Mouse (Mus musculus): ENCODE measurements around the gene Megf11. TPM values are rescaled to one million over a fixed set of nuclear protein-coding genes. Genes with fewer than 3 reads are reported as not detected.

Gene Megf11
- total and polyA plus RNA-seq, 3 experiments, result 0.08 to 0.93 TPM; not detected in 1

DNA sequence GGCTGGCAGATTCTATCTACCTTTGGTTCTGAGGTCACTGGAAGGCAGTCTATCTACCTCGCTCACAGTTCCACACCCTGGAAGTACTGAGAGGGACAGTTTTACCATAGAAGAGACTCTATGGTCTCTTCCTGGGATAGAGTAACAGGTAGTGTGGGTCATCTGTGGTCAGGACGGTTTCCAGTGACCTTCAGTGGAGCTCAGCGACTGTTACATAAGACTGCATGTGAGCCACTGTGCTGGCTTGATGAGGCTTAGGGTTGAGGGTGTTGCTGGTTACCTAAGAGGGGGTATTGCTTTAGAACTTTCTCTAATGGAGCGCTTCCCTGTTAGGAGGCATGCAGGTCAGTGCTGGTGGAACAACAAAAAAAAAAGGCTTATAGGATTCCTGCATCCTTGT, 68.8 kb downstream of the Megf11 start:
- H3K9ac ChIP-seq (ENCODE audit: control insufficient read depth, low read depth, low read length, poor library complexity, severe bottlenecking), result no peak overlapping the region
- peaks cover 4 to 5% of the 10 kb centered on the region in 2 experiments; a peak in 3 of 4 replicates for H3K27me3 ChIP-seq (ENCODE audit: control insufficient read depth in 1 of 2, insufficient read depth in 2 of 2, low read length in 2 of 2)
- peaks cover 0 to 2% of the 10 kb centered on the region in 2 experiments; a peak in 1 of 4 replicates for H3K36me3 ChIP-seq (ENCODE audit: control insufficient read depth in 1 of 2, insufficient read depth in 2 of 2, low read length in 2 of 2)
- H3K9me3 ChIP-seq (replicated peaks; ENCODE audit: insufficient read depth, low read length), result no peaks in the 10 kb centered on the region
- H3K4me3 ChIP-seq (ENCODE audit: control insufficient read depth in 1 of 2, insufficient read depth in 1 of 2, low read depth in 2 of 2, low read length in 2 of 2), result no peak overlapping the region
- no peak for TF ChIP-seq ETS1 (IDR thresholded peaks at IDR 0.05; ENCODE audit: low read depth, low read length)
- no peak for TF ChIP-seq USF2 (IDR thresholded peaks at IDR 0.05; ENCODE audit: borderline replicate concordance in 1 of 2, insufficient read depth in 1 of 2, low read depth in 1 of 2, low read length in 2 of 2)
- no peak for TF ChIP-seq ZNF384 (IDR thresholded peaks at IDR 0.05; ENCODE audit: low read depth, low read length)
- no peaks in the 10 kb centered on the region for H3K79me2 ChIP-seq (ENCODE audit: control insufficient read depth, insufficient read depth, low read length, poor library complexity)
- no peak overlapping the region for H3K27ac ChIP-seq (ENCODE audit: control insufficient read depth, low read depth, low read length)
- no peak for DNase-seq (ENCODE audit: low read depth, low spot score)
- H3K4me1 ChIP-seq (ENCODE audit: control insufficient read depth in 1 of 2, insufficient read depth in 2 of 2, low read length in 2 of 2), result peaks cover 0 to 8% of the 10 kb centered on the region in 2 experiments; a peak in 3 of 4 replicates

DNA sequence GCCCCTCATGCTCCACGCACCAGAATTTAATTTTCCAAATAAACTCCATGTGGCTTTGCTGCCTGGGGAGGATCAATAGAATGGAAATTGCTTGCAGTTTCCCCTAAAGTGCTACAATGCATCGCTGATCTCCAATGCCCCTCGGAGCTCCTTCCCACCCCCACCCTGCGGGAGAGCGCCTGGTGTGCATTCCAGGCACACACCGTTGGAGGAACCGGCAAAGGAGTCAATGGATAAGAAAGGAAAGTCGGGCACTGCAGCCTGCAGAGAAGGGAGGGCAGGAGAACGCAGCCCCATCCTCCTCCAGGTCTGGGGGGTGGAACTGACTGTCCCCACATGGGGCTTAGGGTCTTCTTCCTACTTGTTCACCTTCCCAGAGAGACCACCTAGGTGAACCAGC, 70.5 kb downstream of the Megf11 start:
- H3K27ac ChIP-seq (ENCODE audit: control insufficient read depth, low read depth, low read length), result no peak overlapping the region
- H3K9ac ChIP-seq (ENCODE audit: control insufficient read depth, low read depth, low read length, poor library complexity, severe bottlenecking), result no peak overlapping the region
- peaks cover 0 to 2% of the 10 kb centered on the region in 2 experiments; a peak in 1 of 4 replicates for H3K36me3 ChIP-seq (ENCODE audit: control insufficient read depth in 1 of 2, insufficient read depth in 2 of 2, low read length in 2 of 2)

DNA sequence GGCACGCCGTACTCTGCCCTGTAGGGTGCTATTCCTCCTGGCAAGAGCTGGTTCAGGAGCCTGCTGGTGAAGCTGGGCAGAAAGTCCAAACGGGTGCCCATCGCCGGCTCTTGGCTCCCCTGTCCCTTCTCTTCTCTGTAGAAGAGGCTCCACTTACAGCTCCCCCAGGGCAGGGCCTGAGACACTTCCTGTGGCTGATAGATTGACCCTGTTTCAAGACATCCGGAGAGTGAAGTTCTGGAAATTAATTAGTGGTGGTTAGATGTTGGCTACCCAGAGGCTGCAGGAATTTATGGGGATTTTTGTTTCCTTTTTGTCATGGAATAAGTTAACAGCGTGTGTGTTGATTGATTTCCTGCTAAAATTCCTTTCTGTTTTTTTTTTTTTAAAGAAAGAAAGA, 72.2 kb downstream of the Megf11 start:
- H3K36me3 ChIP-seq (ENCODE audit: control insufficient read depth in 1 of 2, insufficient read depth in 2 of 2, low read length in 2 of 2), result no peaks in the 10 kb centered on the region
- no peak for DNase-seq (ENCODE audit: low read depth, low spot score)
- TF ChIP-seq SIN3A (IDR thresholded peaks at IDR 0.05; ENCODE audit: low read length) (no peak), MXI1 (IDR thresholded peaks at IDR 0.05; ENCODE audit: low read depth, low read length) (no peak), CTCF (IDR thresholded peaks at IDR 0.05 in 2 of 3, conservative IDR thresholded peaks at IDR 0.05 in 1 of 3; ENCODE audit: control insufficient read depth in 1 of 3, insufficient read depth in 1 of 3, low read depth in 2 of 3, low read length in 3 of 3, poor library complexity in 1 of 3, severe bottlenecking in 1 of 3) (no peak), JUND (IDR thresholded peaks at IDR 0.05; ENCODE audit: low read depth, low read length) (no peak), RAD21 (IDR thresholded peaks at IDR 0.05; ENCODE audit: low read depth, low read length) (no peak), POLR2A (IDR thresholded peaks at IDR 0.05; ENCODE audit: control insufficient read depth in 1 of 2, insufficient read depth in 1 of 2, low read depth in 1 of 2, low read length in 2 of 2, poor library complexity in 1 of 2) (no peak), MAFK (IDR thresholded peaks at IDR 0.05; ENCODE audit: borderline replicate concordance, low read depth, low read length) (no peak), MAZ (IDR thresholded peaks at IDR 0.05; ENCODE audit: low read depth, low read length) (no peak), GATA1 (IDR thresholded peaks at IDR 0.05; ENCODE audit: low read depth, low read length) (no peak), ZNF384 (IDR thresholded peaks at IDR 0.05; ENCODE audit: low read depth, low read length) (no peak), HCFC1 (IDR thresholded peaks at IDR 0.05; ENCODE audit: low read depth, low read length) (no peak), ZKSCAN1 (IDR thresholded peaks at IDR 0.05; ENCODE audit: low read depth, low read length) (no peak), USF1 (IDR thresholded peaks at IDR 0.05; ENCODE audit: low read depth, low read length) (no peak), EP300 (IDR thresholded peaks at IDR 0.05; ENCODE audit: low read depth in 1 of 2, low read length in 2 of 2) (no peak), ETS1 (IDR thresholded peaks at IDR 0.05; ENCODE audit: low read depth, low read length) (no peak), GABPA (IDR thresholded peaks at IDR 0.05; ENCODE audit: low read depth, low read length) (no peak), MYC (IDR thresholded peaks at IDR 0.05; ENCODE audit: low read depth, low read length) (no peak), CHD1 (IDR thresholded peaks at IDR 0.05; ENCODE audit: low read depth, low read length) (no peak)
- H3K9me3 ChIP-seq (replicated peaks; ENCODE audit: insufficient read depth, low read length), result no peaks in the 10 kb centered on the region
- H3K4me3 ChIP-seq (ENCODE audit: control insufficient read depth in 1 of 2, insufficient read depth in 1 of 2, low read depth in 2 of 2, low read length in 2 of 2), result no peak overlapping the region
- H3K4me1 ChIP-seq (ENCODE audit: control insufficient read depth in 1 of 2, insufficient read depth in 2 of 2, low read length in 2 of 2), result peaks cover 0 to 3% of the 10 kb centered on the region in 2 experiments; a peak in 2 of 4 replicates
- no peak overlapping the region for H3K27ac ChIP-seq (ENCODE audit: control insufficient read depth, low read depth, low read length)
- no peak overlapping the region for H3K9ac ChIP-seq (ENCODE audit: control insufficient read depth, low read depth, low read length, poor library complexity, severe bottlenecking)
- H3K79me2 ChIP-seq (ENCODE audit: control insufficient read depth, insufficient read depth, low read length, poor library complexity), result no peaks in the 10 kb centered on the region
- H3K27me3 ChIP-seq (ENCODE audit: control insufficient read depth in 1 of 2, insufficient read depth in 2 of 2, low read length in 2 of 2), result peaks cover 6 to 8% of the 10 kb centered on the region in 2 experiments; a peak in 3 of 4 replicates

More for the DNA sequence above, 70.5 kb downstream of the Megf11 start:
- Histone ChIP-seq H3K9me3 (replicated peaks; ENCODE audit: insufficient read depth, low read length) (no peaks in the 10 kb centered on the region), H3K4me1 (ENCODE audit: control insufficient read depth in 1 of 2, insufficient read depth in 2 of 2, low read length in 2 of 2) (peaks cover 0 to 8% of the 10 kb centered on the region in 2 experiments; a peak in 3 of 4 replicates), H3K4me3 (ENCODE audit: control insufficient read depth in 1 of 2, insufficient read depth in 1 of 2, low read depth in 2 of 2, low read length in 2 of 2) (no peak overlapping the region), H3K79me2 (ENCODE audit: control insufficient read depth, insufficient read depth, low read length, poor library complexity) (no peaks in the 10 kb centered on the region), H3K27me3 (ENCODE audit: control insufficient read depth in 1 of 2, insufficient read depth in 2 of 2, low read length in 2 of 2) (peaks cover 6 to 8% of the 10 kb centered on the region in 2 experiments; a peak in 3 of 4 replicates)
- no peak for TF ChIP-seq GATA1 (IDR thresholded peaks at IDR 0.05; ENCODE audit: low read depth, low read length)
- TF ChIP-seq SMC3 (IDR thresholded peaks at IDR 0.05; ENCODE audit: low read depth, low read length), result no peak
- no peak for TF ChIP-seq MAFK (IDR thresholded peaks at IDR 0.05; ENCODE audit: borderline replicate concordance, low read depth, low read length)
- no peak for TF ChIP-seq TCF12 (IDR thresholded peaks at IDR 0.05; ENCODE audit: low read depth, low read length)
- no peak for TF ChIP-seq NRF1 (IDR thresholded peaks at IDR 0.05; ENCODE audit: insufficient read depth, low read depth, low read length, poor library complexity, severe bottlenecking)
- no peak for DNase-seq (ENCODE audit: low read depth, low spot score)
